Mouse (Mus musculus) natural killer cell, adult 2 months (primary cell): Measurements from ENCODE around the gene Amer2.
"Not testable (repeated sequence)": the region's sequence is repeated elsewhere in the genome, so short reads cannot be mapped to it uniquely, and the experiment has no call there.

Source experiments
- DNase-seq, 2 experiments: peaks; one replicate each; pipeline ENCODE4 v3.0.0; 2022; ENCODE audit warnings: low spot score in 2 of 2

Amer2 gene

DNA sequence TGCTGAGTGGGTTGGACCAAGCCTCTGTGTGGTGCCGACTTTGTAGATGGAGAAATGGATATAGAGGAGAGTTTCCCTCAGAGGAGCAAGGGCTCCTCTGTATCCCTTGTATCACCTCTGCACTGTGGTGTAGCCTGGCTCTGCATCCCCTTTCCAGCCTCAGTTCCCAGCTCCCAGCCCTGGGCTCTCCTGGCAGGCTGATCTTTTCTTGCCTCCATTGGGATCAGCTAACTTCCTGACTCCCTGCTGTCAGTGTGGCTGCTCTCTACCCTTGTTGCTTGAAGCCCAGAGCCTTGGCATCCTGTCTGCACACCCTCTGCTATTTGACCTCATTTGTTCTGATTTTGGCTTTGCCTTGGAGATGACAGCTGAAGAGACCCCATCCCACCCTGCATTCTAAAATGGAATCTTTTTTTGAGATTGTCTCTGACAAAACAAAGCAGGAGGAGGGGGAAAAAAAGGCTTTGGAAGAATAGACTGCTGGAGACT, at the start of gene Amer2:
Gene Amer2 (plus strand): TSS at position 439 of the 489 bp plus-strand sequence.
- DNase-seq = no peak

DNA sequence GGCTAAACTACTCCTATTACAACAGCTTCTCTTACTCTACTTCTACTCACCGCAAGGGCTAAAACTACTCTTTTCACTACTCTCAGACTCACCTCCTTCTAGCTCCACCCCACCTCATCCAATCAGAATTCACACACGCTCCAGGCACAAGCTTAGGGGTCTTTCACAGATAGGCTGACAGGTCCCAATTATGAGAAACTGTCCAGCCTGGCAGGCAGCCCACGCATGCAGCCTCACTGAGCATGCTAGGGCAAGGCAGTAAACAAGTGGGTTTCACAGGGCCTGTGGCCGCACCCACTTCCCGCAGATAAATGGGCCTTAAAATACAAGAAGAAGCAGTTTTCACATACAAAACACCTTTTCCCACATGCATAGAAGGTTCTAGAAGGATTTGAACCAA, 33.1 kb upstream of the Amer2 start:
- not testable (repeated sequence) for DNase-seq

DNA sequence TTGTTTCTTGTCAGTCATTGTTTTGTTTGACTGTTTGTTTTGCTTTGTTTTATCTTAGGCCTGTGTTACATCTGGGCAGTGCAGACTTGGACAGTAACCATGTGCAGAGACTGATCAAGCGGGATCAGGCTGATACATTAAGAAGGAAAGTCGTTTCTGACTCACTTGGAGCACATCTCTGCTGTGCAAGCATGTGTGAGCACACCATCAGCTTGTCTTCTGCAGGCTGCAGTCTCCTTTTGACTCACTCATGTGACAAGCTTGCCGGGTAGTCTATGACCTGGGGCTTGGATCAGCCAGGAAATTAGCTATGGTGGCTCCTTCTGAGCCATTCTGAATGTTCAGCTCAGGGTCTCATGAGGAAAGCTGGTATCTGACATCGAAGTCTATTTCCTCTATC, 32.5 kb upstream of the Amer2 start:
- DNase-seq = no peak

DNA sequence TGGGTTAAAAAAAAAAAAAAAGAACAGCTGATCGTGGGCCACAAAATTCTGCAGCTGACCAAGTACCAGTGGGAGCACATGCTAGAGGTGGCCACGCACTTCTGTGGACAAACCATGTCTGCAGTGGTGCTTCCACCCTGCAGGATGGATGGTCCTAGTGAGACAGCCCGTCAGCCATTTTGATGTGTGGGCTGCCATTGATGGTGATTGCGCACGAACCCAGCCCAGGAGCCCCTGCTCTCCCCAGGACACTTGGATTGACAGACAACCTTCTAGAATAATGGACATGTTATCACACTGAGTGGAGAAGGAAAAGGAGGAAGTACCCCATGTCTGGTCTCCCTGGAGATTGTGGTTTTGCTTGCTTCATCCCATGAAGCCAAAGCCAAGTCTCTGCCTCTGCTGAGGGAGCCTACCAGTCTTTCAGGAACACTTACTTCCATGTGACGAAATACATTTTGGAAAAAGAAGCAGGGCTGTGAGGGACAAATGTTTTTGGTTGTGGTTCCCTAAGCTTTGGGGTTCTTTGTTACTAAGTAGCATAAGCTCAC, 27.7 kb upstream of the Amer2 start:
- DNase-seq = no peak

DNA sequence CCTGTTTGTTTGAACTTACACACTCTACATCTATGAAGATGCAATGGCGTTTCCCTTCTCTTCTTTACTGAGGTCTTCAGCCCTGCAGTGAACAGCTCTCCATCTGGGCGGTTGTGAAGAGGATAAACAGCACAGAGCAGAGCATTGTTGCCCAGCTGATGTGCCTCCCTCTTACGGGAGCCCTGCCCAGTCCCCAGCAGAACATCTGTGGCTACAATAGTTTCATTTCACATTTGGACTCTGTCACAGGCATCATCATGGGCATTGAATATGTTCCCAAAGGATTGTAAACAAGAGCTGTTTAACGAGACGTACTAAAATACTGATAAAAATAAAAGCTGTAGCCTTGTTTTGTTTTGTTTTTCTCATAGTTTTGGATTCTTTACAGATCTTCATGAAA, 14.7 kb upstream of the Amer2 start:
- DNase-seq = no peak

DNA sequence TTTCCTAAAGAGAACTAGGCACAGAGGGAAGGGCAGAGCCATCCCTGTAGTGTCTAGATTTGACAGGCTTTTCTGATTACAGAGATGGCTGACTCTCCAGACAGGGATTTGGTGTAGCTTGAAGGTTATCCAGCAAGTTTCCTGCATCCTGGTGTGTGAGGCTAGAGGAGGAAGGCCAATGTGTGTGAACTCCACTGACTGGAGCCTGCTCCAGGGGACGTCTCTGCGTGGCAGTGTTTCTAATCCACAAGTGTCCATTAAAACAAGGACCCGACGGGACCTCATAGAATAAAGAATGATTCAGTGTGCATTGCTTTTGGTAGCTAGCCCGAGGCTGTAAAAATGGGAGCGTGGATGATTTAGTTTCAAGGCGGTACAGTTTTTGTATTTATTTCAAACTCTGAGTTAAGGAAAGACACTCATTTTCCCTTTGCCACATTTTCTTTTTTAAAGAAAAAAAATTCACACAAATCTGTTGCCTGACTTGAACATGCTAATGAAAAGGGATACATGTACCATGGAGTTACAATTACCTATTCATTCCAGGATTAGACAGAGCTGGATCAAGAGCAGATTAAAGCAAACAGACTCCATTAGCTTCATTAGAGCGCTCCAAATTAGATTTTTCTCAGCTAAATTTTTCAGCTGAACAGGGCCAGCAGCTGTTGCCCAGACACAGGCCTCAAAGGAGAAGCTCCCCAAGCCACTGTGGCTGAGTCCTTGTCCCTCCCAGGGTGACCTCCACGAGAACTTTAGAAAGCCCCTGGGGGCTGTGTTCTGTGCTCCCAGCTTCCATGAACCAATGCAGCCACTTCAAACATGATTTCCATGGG, 11.5 kb upstream of the Amer2 start:
- no peak for DNase-seq

DNA sequence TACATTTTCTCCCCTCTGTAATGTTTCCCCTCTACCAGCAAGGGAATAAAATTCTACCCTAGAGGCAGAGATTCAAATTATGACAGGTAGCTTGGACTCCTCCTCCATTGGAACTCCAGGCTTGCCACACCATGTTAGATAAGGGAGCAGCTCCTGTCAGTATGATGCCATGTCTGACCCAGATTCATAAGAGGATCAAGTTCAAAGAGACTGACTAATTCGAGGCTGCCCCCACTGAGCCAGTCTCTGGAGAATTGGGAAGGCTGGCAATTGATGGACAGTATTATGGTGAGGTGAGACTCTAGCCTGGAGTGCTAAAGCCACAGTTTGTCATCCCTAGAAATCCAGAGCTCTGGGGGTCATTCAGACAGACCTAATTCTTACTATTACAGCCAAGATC, 6.3 kb upstream of the Amer2 start:
- DNase-seq = no peak

DNA sequence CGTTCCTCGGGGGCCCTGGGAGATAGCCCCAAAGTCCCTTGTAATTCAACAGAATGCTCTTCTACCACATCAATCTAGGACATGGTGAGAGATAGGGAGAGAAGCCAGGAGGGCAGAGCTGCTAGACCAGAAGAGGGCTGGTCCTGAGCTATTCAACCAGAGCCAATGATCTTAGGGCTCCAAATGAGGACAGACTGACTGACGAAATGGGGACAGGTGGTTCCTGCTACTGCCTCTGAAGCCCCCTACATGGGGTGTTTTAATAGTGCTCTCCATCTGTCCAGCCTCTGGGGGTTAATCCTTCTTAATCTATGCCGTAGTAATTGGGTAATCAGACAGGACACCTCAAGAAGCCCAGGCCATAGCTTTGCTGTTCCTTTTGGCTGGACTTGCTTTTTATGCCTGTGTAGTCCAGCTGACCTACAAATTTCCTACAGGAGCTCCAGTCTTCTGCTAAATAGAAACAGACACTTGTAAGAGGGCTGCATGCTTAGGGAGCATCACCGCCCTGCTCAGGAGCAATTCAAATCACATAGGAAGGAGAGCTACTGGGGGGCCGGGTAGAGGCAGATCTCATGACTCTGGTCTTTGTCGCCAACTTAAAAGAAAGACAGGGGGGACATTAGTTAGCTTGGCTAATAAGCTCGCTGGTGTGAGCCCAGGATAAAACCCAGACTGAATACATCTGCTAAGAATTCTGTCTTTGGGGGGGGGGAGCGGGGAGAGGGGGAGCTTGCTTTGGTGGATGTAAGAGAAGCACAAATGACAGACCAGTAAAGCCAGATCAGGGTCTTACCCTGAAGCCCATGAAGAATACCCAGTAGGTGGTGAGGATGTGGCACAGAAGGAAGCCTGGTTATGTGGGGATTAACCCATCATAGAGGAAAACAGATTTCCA, 4.0 kb upstream of the Amer2 start:
- no peak for DNase-seq

DNA sequence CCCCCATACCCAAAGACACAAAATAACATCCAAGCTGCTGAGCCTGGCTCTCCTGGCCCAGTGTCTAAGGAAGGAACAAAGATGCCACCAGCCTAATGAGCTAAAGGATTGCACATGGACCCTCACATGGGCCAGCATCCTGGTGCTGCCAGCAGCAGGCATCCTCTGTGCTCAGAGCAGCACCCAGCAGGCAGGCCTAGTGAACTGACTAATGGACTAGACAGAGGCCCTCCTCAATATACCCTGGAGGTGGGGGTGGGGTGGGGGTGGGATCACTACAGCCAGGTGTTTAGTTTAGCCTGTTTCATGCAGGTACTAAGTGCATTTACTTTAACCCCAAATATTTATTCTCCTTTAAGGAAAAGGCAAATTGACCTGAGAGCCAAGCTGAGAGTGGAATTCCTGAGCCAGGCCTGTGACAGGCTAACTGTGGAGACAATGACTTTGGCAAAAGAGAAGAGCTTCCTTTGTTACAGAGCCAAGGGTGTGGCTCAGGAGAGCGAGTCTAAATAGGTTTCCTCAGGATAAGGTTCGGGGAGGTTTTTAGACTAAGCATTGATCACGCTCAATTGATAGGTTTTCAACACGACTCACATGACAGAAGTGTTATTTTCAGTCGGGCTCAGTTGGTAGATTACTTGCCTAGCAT, 3.3 kb upstream of the Amer2 start:
- no peak for DNase-seq

DNA sequence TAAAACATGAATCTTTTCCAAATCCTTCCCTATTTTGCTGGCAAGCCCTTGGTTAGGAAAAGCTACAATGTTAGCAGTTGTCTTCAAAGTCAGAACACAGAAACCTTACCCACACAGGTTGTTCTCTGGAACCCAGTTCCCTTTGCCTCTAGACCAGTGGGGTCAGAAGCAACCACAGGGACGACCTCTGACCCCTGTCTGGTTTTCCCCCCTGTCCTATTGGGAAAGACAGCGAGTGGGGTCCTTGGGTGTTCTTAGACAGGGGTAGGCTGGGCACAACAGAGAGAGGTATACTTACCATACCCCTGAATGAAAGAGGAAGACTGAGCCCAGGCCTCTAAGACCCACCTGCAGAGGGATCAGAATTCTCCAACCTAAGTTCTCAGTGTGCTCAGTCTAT, 4.0 kb downstream of the Amer2 start:
- no peak for DNase-seq

DNA sequence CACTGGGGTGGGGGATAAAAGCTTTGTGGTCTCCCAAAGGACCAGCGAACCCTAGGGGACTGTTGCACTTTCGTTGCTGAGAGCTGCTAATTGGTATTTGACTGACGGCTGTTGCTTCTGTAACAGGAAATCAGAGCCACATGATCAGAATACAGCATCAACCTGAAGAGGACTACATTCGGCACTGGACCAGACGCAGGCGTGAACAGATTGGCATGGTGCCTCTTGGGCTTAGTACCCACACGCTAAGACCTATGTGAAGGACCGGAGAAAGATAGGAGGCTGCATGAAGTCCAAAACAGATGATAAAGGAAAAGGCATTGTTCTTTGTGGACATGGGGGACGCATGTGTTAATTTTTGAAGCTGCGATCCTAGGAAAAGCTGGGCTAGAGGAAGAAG, 4.5 kb downstream of the Amer2 start:
- no peak for DNase-seq

DNA sequence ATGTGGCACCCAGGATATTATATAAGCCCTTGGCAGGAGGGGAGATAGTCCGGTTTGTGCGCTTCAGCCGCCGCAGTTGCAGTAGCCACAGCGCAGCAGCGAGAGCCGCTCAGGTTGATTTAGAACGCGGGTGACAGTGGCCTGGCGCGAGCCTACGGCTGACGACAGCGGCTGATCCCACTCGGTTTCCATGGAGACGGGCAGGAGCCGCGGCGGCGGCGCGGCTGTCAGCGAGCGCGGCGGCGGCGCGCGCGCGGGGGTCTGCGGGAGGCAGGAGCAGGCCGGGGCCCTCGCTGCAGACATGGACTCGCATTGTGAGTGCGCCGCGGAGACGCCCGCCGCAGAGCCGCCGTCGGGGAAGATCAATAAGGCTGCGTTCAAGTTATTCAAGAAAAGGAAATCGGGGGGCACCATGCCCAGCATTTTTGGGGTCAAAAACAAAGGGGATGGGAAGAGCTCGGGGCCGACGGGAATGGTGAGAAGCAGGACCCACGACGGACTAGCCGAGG, 5.1 kb downstream of the Amer2 start:
- no peak for DNase-seq

DNA sequence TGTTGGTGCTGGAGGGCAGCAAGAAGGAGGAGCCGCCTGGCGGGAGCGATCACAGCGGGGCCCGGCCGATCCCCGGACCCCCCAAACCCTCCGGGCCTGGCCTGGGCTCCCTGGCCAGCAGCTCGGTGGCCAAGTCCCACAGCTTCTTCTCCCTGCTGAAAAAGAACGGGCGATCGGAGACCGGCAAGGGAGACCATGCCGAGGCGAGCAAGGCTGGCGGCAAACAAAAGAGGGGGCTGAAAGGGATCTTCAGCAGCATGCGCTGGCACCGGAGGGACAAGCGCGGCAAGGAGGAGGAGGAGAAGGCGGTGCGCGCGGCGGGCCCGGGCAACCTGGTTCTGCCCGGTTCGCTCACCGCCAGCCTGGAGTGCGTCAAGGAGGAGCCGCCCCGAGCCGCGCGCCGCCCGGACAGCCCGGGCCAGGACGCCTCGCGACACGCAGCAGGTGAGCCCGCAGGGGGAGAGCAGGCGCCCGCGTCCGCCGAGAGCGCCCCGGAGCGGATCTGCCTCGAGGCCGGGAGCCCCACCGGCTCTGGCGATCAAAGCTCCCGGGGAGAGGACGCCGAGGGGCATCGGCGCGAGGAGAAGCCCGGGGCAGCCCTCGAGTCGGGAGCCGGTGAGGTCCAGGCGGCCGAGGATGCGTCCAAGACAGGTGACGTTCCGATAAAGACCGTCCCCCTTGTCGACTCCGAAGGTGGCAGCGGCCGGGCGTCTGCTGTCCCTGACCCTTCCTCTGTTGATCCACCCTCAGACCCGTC, 5.7 kb downstream of the Amer2 start:
- no peak for DNase-seq

DNA sequence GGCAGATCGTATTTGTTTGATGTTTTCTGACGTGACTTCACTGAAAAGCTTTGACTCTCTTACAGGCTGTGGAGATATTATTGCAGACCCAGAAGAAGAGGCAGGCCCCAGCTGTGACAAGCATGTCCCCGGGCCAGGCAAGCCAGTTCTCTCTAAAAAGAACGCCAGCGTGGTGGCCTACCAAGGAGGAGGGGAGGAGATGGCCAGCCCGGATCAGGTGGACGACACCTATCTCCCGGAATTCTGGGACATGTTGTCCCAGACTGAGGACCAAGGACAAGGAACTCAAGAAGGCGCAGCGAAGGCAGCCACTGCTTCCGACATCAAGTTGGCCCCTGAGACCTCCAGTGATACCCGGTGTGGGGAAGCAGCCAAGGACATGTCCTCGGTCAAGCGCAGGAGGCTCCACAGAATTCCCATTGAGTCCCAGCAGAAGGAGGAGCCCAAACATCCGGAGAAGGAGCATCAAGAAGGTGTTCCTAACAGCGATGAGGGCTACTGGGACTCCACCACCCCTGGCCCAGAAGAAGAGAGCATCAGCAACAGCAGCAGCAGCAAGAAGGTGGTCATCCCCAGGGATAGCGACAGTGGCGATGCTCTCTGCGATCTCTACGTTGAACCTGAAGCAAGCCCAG, 6.4 kb downstream of the Amer2 start:
- no peak for DNase-seq

DNA sequence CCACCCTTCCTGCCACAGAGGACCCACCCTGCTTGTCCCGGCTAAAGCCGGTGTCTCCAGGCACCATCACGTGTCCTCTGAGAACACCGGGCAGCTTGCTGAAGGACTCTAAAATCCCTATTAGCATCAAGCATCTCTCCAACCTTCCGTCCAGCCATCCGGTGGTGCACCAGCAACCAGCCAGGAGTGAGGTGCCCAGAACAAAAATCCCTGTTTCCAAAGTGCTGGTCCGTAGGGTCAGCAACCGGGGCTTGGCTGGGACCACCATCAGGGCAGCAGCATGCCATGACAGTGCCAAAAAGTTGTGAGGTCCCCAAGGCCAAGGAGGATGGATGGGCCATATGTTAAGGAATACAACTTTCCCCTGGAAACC, 6.9 kb downstream of the Amer2 start:
- DNase-seq = no peak

DNA sequence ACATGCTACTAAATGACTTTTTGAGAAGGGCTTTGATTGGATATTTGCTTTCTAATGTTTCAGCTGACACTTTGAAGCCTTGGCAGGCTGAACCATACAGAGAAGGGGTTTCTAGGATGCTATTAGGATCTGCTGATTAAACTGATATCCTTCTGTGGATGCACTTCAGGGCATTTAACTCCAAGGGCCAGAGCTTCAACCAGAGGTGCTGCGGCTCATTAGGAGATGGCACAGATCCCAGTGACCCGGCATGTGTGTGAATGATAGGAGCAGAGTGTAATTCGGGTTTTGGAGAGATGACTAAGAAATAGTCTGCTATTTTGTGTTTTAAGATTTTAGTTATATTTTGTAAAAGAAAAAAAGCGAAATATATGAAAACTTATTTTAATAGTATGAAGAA, 8.6 kb downstream of the Amer2 start:
- DNase-seq = no peak

DNA sequence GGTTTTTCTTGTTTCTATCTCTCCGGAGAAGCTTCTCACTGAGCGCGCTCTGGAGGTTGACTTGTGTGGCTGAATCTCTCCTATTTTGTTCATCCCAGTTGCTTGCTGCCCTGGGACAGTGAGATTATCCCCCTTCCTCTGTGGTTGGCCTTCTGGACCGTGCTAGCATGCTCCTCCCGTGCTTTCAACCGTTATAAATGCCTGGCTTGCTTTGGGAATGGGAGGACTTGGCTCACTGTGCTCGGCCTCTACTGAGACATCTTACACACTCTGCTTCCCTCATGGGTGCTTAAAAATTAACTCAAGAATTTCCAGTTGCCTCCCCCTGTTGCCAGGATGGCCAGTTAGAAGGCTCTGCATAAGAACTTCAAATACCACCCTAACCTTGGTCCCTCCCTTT, 10.8 kb downstream of the Amer2 start:
- DNase-seq = no peak

DNA sequence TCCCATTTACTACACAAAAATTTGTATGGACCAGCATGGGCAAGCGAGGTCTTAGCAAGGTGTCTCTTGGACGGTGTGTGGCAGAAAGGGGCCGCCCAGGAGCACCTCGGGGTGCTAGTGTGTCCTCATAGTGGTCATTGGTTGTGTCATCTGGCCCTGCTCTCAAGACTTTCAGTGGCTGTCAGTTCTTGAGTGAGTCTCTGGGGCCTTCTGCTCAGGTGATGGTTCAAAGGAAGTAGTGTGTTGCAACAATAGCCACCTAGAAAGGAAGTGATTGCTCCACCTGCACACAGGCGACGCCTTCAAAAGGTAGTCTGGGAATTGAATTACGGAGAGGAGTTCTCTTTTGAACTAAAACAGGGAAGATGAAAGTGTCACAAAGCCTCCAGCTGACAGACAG, 11.2 kb downstream of the Amer2 start:
- DNase-seq = no peak

DNA sequence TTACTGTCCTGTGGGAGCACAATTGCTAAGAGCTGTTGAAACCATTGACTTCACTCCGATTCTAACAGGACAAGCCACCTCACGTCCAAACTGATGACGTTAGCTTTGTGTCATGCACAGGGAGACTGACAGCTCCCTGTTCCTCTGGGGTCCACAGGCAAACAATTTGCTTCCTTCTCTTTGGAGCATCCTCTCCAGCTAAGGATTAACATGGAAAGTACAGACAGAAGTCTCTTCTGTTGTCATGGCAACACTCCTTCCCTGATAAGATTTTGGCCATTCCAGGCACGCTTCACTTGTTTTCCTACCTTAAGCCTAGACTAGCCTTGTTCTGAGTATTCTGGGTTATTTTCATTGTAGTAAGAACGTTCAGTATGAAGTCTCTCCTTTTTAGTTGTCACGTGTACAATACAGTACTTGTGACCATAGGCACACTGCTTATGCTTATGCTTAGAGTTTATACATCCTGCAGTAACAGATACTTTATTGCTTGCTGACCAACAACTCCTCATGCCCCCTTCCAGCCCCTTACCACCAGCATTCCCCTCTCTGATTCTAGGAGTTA, 12.1 kb downstream of the Amer2 start:
- no peak for DNase-seq
